Mouse (Mus musculus): ENCODE results near the gene Ccdc170.
"Not testable (repeated sequence)": the region's sequence is repeated elsewhere in the genome, so short reads cannot be mapped to it uniquely, and the experiment has no call there.

Ccdc170 gene

GRCm38 (mm10) chr10:4482355-4482754 is at the start of gene Ccdc170:
Ccdc170 (plus strand) TSS chr10:4482502.
- no peak for DNase-seq (ENCODE audit: low spot score in 2 of 2)

DNA sequence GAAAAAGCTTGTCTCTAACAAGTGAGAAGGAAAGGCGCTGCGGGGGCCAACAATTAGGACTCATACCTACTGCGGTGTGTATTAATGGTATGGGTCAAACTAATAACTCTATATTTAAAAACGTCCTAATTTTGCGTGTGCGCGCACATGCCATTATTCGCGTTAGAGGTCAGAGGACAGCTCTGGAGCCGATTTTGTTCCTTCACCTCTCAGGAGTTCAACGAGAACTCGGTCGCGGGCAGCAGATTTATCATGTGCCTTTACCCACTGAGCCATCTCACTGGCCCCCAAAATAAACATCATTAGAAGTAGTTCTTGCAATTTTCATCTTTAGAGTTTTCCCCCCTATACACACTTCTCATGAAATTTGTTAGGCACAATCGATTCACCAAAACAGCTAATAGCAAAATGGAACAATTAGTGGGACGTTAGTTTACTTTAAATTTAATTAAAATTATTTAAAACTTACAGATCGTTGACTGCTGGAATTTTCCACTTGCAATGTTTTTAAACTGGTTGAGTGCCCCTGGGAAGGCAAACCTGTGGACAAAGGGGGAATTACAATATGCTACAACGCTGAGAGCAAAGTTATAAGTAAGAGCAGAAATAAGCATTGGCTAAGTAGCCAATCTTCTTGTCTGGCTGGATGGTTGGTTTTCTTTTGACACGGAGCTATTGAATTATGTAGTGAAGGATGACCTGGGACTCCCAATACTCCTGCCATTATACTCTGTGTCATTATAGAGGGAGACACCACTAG is 49.1 kb upstream of the Ccdc170 start:
- no peak for DNase-seq (ENCODE audit: low spot score in 2 of 2)

GRCm38 (mm10) chr10:4433871-4434270 is 48.4 kb upstream of the Ccdc170 start:
- DNase-seq (ENCODE audit: low spot score in 2 of 2), result not testable (repeated sequence)

GRCm38 (mm10) chr10:4435416-4435815 is 46.9 kb upstream of the Ccdc170 start:
- DNase-seq (ENCODE audit: low spot score in 2 of 2), result no peak

GRCm38 (mm10) chr10:4456409-4456808 is 25.9 kb upstream of the Ccdc170 start:
- no peak for DNase-seq (ENCODE audit: low spot score in 2 of 2)

DNA sequence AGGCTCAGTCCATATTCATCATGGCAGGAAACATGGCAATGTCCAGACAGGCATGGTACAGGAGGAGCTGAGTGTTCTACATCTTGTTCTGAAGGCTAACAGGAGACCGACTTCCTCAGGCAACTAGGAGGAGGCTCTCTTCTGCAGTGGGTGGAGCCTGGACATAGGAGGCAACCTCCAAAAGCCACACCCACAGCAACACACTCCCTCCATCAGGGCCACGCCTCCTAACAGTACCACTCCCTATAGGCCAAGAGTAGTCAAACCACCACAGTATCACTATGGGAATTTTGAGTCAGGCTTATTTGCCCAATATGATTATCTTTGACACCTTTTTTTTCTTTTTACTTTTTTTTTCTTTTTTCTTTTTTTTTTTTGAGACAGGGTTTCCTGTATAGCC is 22.1 kb upstream of the Ccdc170 start:
- DNase-seq (ENCODE audit: low spot score in 2 of 2), result no peak

GRCm38 (mm10) chr10:4465799-4466198 is 16.5 kb upstream of the Ccdc170 start:
- DNase-seq (ENCODE audit: low spot score in 2 of 2), result no peak

DNA sequence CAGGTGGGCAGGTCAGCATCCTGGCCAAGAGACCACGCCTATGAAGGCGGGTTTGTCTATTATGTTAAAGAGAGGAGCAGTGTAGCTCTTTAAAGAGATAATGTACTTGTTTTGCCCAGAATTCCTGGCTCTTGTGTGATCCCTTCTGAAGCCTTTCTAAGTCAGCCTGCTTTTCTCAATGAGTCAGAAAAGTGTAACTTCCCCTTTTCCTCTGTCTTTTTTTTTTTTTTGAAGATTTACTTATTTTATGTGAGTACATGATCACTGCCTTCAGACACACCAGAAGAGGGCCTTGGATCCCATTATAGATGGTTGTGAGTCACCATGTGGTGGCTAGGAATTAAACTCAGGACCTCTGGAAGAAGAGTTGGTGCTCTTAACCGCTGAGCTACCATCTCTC is 12.9 kb upstream of the Ccdc170 start:
- no peak for DNase-seq (ENCODE audit: low spot score in 2 of 2)

- DNase-seq (ENCODE audit: low spot score in 2 of 2), result no peak
Measured at GRCm38 (mm10) chr10:4473591-4473993, 8.7 kb upstream of the Ccdc170 start.

GRCm38 (mm10) chr10:4475431-4475830 is 6.9 kb upstream of the Ccdc170 start:
- no peak for DNase-seq (ENCODE audit: low spot score in 2 of 2)

GRCm38 (mm10) chr10:4476604-4477003 is 5.7 kb upstream of the Ccdc170 start:
- no peak for DNase-seq (ENCODE audit: low spot score in 2 of 2)

- no peak for DNase-seq (ENCODE audit: low spot score in 2 of 2)
Measured at GRCm38 (mm10) chr10:4480929-4481328, 1.4 kb upstream of the Ccdc170 start.

DNA sequence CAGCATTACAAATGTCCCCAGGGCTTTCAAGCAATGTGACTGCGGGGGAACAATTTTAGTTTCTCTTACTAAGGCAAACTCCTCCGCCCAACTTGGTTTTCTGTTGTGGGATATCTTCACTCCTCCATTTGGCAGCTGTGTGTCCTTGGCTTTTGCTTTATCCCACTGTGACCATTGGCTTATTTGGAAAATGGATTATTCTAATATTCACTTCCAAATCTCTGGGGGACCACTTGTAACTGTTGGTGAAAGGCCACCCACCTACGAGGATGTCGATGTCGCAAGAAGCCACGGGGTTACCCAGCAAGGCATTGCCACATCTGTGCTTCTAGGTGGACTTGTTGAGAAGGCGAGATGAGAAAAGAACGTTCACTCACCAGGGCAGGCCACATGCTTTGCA is 607 bp upstream of the Ccdc170 start:
- DNase-seq (ENCODE audit: low spot score in 2 of 2), result no peak

DNA sequence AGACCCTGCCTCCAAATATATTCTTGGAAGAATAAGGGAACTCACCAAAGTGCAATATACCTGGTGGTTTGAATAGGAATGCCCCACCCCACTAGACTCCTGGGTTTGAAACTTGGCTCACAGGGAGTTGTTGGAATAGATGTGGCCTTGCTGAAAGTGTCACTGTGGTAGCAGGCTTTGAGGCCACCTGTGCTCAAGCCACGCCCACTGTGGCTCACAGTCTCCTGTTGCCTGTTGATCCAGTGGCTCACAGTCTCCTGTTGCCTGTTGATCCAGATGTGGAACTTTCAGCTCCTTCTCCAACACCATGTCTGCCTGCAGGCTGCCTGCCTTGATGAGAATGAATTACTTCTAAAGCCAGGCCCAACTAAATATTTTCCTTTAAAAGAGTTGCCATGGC is 1.5 kb downstream of the Ccdc170 start:
- no peak for DNase-seq (ENCODE audit: low spot score in 2 of 2)

DNA sequence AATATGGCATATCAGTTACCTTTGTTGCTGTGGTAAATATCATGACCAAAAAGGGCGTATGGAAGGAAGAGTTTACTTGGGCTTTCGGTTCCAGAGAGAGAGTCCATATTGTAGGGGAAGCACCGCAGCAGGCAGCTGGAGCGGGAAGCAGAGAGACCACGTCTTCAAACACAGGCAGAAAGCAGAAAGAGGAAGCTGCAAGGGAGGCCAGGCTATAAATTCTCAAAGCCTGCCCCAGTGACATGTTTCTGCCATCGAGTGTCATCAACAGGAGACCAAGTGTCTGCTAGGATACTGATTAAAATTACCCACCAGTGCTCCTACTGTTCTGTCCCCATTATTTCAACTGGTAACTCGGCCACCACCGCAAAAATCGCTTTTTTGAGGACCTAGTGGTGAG is 2.7 kb downstream of the Ccdc170 start:
- no peak for DNase-seq (ENCODE audit: low spot score in 2 of 2)

- no peak for DNase-seq (ENCODE audit: low spot score in 2 of 2)
Measured at GRCm38 (mm10) chr10:4489865-4490264, 7.6 kb downstream of the Ccdc170 start.

DNA sequence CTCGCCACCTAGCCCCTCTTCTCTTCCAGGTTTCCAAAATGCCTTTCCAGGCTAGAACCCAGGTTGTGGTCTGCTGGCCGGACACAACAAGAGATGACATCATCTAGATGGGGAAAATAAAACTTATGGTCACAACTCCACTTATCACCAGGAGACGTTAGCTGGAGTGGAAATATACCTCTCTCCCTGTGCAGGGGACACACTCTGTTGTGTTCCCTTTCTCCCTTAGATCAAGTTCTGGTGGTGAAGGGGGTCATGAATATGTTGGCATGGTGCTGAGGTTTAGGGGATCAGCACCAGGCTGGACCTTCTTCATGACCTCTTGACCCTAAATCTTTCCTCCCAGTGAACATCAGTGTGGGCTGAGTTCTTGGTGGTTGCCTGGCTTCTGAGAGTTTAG is 9.0 kb downstream of the Ccdc170 start:
- no peak for DNase-seq (ENCODE audit: low spot score in 2 of 2)

GRCm38 (mm10) chr10:4492045-4492444 is 9.7 kb downstream of the Ccdc170 start:
- no peak for DNase-seq (ENCODE audit: low spot score in 2 of 2)

DNA sequence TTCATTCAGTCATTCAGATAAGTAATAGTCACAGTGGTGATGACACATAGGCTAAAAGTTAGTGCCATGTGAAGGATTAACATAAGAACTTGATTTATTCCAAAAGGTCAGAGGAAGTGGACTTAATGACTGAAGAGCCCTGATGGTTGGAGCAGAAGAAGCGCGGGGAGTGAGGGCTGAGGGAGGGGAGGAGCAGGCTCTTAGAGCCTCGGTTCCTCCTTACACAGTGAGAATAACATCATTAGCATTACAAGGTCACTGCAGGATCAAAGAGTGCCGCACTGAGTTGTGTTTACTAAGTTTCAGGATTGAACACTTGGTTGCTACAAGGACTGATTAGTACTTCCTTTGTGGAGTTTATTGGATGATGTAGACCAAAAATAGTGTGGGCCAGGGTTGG is 10.6 kb downstream of the Ccdc170 start:
- no peak for DNase-seq (ENCODE audit: low spot score in 2 of 2)

- DNase-seq (ENCODE audit: low spot score in 2 of 2), result no peak
Measured at GRCm38 (mm10) chr10:4503251-4503650, 20.9 kb downstream of the Ccdc170 start.

DNA sequence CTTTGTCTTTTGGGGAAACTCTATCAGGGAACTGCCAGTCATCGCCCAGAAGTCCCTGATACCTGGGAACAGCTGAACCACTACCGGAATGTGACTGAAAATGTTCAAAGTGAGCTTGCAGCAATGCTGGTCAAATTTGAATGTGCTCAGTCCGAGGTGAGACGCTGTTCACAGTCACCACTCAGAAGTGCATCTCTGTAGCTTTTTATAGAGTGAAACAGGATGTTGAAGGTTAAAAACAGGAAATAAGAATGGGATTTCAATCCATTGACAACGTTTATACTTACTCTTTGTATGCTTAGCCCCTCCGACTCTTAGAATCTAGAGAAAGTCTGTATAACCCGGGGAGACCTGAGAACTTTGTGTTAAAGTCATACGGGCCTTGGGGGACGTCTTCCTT is 30.4 kb downstream of the Ccdc170 start:
- DNase-seq (ENCODE audit: low spot score in 2 of 2), result no peak

GRCm38 (mm10) chr10:4517614-4518013 is 35.3 kb downstream of the Ccdc170 start:
- DNase-seq (ENCODE audit: low spot score in 2 of 2), result no peak

DNA sequence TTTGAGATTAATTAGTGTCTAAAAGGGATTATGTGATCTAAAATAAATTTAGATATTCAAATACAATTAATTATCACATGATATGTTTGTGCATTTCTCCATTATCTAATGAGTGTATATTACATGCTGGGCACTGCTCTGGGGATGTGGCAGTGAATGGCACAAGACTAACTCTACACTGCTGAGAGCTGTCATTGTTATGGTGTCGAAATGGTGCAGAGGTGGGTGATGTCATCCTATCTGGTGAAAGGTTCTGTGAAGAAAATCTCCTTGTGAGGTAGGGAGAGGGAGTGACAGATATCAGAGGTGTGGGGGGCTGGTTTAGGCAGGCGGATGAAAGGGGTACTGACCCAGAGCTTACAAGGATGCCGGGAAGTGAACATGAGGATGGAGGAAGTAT is 37.3 kb downstream of the Ccdc170 start:
- DNase-seq (ENCODE audit: low spot score in 2 of 2), result no peak
